Mouse (Mus musculus) forebrain, postnatal 0 days (tissue): Measurements from ENCODE around the gene Shisa9. TPM values are rescaled to one million over a fixed set of nuclear protein-coding genes. Genes with fewer than 3 reads are reported as not detected.

Experiments
- ATAC-seq: fragments of 200-750 bp; cut with Nextera tagmentation; 2 replicates; pipeline ENCODE4 v1.8.0; 2017; ENCODE audit warnings: mild to moderate bottlenecking, moderate library complexity
- DNase-seq: peaks from one replicate; pipeline ENCODE4 v3.0.0-alpha.2; 2015
- H3K27ac ChIP-seq: fragments of 300-500 bp; sonication (generic); 2 replicates; pipeline ENCODE4 v1.5.1; 2014; ENCODE audit warnings: low read depth, mild to moderate bottlenecking, antibody characterized with exemption, low read length, moderate library complexity, mixed read lengths
- H3K27me3 ChIP-seq: fragments of 300-500 bp; sonication (generic); 2 replicates; pipeline ENCODE4 v1.6.1; 2014; ENCODE audit warnings: mild to moderate bottlenecking, low read length, mixed read lengths; ENCODE audit not compliant: insufficient read depth
- H3K36me3 ChIP-seq: fragments of 300-500 bp; sonication (generic); 2 replicates; pipeline ENCODE4 v1.6.1; 2014; ENCODE audit warnings: mild to moderate bottlenecking, moderate library complexity; ENCODE audit not compliant: insufficient read depth
- H3K4me1 ChIP-seq: fragments of 300-500 bp; sonication (generic); 2 replicates; pipeline ENCODE4 v1.6.1; 2014; ENCODE audit warnings: antibody characterized with exemption; ENCODE audit not compliant: insufficient read depth
- H3K4me2 ChIP-seq: fragments of 300-500 bp; sonication (generic); 2 replicates; pipeline ENCODE4 v1.6.1; 2014; ENCODE audit warnings: low read depth, mild to moderate bottlenecking, moderate library complexity
- H3K4me3 ChIP-seq: fragments of 300-500 bp; sonication (generic); 2 replicates; pipeline ENCODE4 v1.5.1; 2014; ENCODE audit warnings: low read depth, low read length, mixed read lengths
- H3K9ac ChIP-seq: fragments of 300-500 bp; sonication (generic); 2 replicates; pipeline ENCODE4 v1.6.1; 2014; ENCODE audit warnings: mild to moderate bottlenecking
- H3K9me3 ChIP-seq: fragments of 300-500 bp; sonication (generic); 2 replicates; pipeline ENCODE4 v1.6.1; 2016; ENCODE audit warnings: low read length
- CTCF ChIP-seq: sonication (generic); IDR thresholded peaks from 2 replicates; pipeline ENCODE4 v1.5.1; 2016; ENCODE audit warnings: antibody characterized with exemption, control low read depth, low read depth
- WGBS: fragments of 180-500 bp; shearing (Covaris S2); extraction: QIAGEN DNeasy Blood & Tissue Kit; methylation state at CpG from one replicate; pipeline ENCODE4 v1.1.7; 2014; 5-methylcytosine and 5-hydroxymethylcytosine counted together
- polyA plus RNA-seq: library from polyadenylated mRNA; unstranded; fragments of >200 nt; fragmentation: Nextera tagmentation; extraction: Ambion mirVana; gene quantifications from 2 replicates; pipeline ENCODE4 v1.2.1, GENCODE M21; 2015
- total RNA-seq: library from RNA; depleted of rRNA; stranded (reverse); fragments of >200 nt; gene quantifications from 2 replicates; pipeline ENCODE4 v1.2.3, GENCODE M21; 2014

Shisa9 gene
- total and polyA plus RNA-seq, 2 experiments from 2014 or later = 21.7 to 38.2 TPM

GRCm38 (mm10) chr16:12012747-12013146, 28.8 kb downstream of the Shisa9 start:
- Histone ChIP-seq H3K4me3 (no peak overlapping the region), H3K36me3 (no peaks in the 10 kb centered on the region), H3K4me1 (0 out of 2 replicates have a peak, but pooled peaks cover 4% of the 10 kb centered on the region), H3K27me3 (no peaks in the 10 kb centered on the region), H3K9ac (no peak overlapping the region), H3K4me2 (no peak overlapping the region), H3K9me3 (0 out of 2 replicates have a peak, but pooled peaks cover 3% of the 10 kb centered on the region), H3K27ac (no peak overlapping the region)
- 84% methylated on average over 2 of the region's 2 CpGs for WGBS
- ATAC-seq (no peak), DNase-seq (no peak)
- no peak for TF ChIP-seq CTCF

- peak; percentile 42 for DNase-seq
- Histone ChIP-seq H3K27me3 (no peaks in the 10 kb centered on the region), H3K4me1 (0 out of 2 replicates have a peak, but pooled peaks cover 4% of the 10 kb centered on the region), H3K36me3 (no peaks in the 10 kb centered on the region), H3K27ac (peak overlapping the region; percentile 29; the same call in 1 of the 2 replicates), H3K4me3 (no peak overlapping the region), H3K9ac (no peak overlapping the region), H3K9me3 (0 out of 2 replicates have a peak, but pooled peaks cover 3% of the 10 kb centered on the region), H3K4me2 (no peak overlapping the region)
- WGBS = 34% methylated on average over 4 of the region's 4 CpGs
- ATAC-seq = peak; percentile 82
- no peak for TF ChIP-seq CTCF
Observed at GRCm38 (mm10) chr16:12014523-12014922, 30.6 kb downstream of the Shisa9 start.

- Histone ChIP-seq H3K27me3 (no peaks in the 10 kb centered on the region), H3K4me2 (no peak overlapping the region), H3K9me3 (no peaks in the 10 kb centered on the region), H3K4me1 (0 out of 2 replicates have a peak, but pooled peaks cover 4% of the 10 kb centered on the region), H3K9ac (no peak overlapping the region), H3K4me3 (no peak overlapping the region), H3K27ac (no peak overlapping the region), H3K36me3 (no peaks in the 10 kb centered on the region)
- TF ChIP-seq CTCF = no peak
- DNase-seq = no peak
- ATAC-seq = no peak
- WGBS = 69% methylated on average over 4 of the region's 4 CpGs
Observed at GRCm38 (mm10) chr16:12017921-12018618, 34.2 kb downstream of the Shisa9 start.

- ATAC-seq = no peak
- TF ChIP-seq CTCF = no peak
- no peaks in the 10 kb centered on the region for H3K9me3 ChIP-seq
- H3K4me3 ChIP-seq = no peak overlapping the region
- DNase-seq = no peak
- no peak overlapping the region for H3K9ac ChIP-seq
- no peaks in the 10 kb centered on the region for H3K36me3 ChIP-seq
- H3K27ac ChIP-seq = no peak overlapping the region
- no peaks in the 10 kb centered on the region for H3K4me1 ChIP-seq
- no peaks in the 10 kb centered on the region for H3K27me3 ChIP-seq
- no peak overlapping the region for H3K4me2 ChIP-seq
- 79% methylated on average over 1 of the region's 1 CpGs for WGBS
Observed at GRCm38 (mm10) chr16:12020103-12020755, 36.3 kb downstream of the Shisa9 start.

- ATAC-seq (no peak), DNase-seq (no peak)
- WGBS = 44% methylated on average over 1 of the region's 1 CpGs
- Histone ChIP-seq H3K27me3 (no peaks in the 10 kb centered on the region), H3K9me3 (no peaks in the 10 kb centered on the region), H3K36me3 (no peaks in the 10 kb centered on the region), H3K9ac (no peak overlapping the region), H3K27ac (no peak overlapping the region), H3K4me1 (no peaks in the 10 kb centered on the region), H3K4me3 (no peak overlapping the region), H3K4me2 (no peak overlapping the region)
- TF ChIP-seq CTCF = no peak
Observed at GRCm38 (mm10) chr16:12032441-12032840, 48.5 kb downstream of the Shisa9 start.

- Histone ChIP-seq H3K4me2 (no peak overlapping the region), H3K9ac (no peak overlapping the region), H3K9me3 (no peaks in the 10 kb centered on the region), H3K27me3 (no peaks in the 10 kb centered on the region), H3K36me3 (no peaks in the 10 kb centered on the region), H3K4me3 (no peak overlapping the region), H3K4me1 (no peaks in the 10 kb centered on the region), H3K27ac (no peak overlapping the region)
- no peak for ATAC-seq
- TF ChIP-seq CTCF = no peak
- WGBS = 89% methylated on average over 2 of the region's 2 CpGs
- no peak for DNase-seq
Observed at GRCm38 (mm10) chr16:12034868-12035267, 51.0 kb downstream of the Shisa9 start.

GRCm38 (mm10) chr16:12035626-12036025, 51.7 kb downstream of the Shisa9 start:
- H3K27ac ChIP-seq = no peak overlapping the region
- no peak overlapping the region for H3K4me2 ChIP-seq
- no peaks in the 10 kb centered on the region for H3K4me1 ChIP-seq
- H3K4me3 ChIP-seq = no peak overlapping the region
- WGBS = 70% methylated on average over 3 of the region's 3 CpGs
- no peak for TF ChIP-seq CTCF
- no peaks in the 10 kb centered on the region for H3K36me3 ChIP-seq
- DNase-seq = no peak
- no peaks in the 10 kb centered on the region for H3K9me3 ChIP-seq
- H3K27me3 ChIP-seq = no peaks in the 10 kb centered on the region
- H3K9ac ChIP-seq = no peak overlapping the region
- ATAC-seq = no peak
